Mouse (Mus musculus) spleen, adult 12 weeks (tissue): ENCODE results near the gene Olfr1132.
"Not testable (repeated sequence)": the region's sequence is repeated elsewhere in the genome, so short reads cannot be mapped to it uniquely, and the experiment has no call there.

Experiments used
- DNase-seq: peaks from one replicate; pipeline ENCODE4 v3.0.0; 2022; ENCODE audit warnings: low spot score

The Olfr1132 gene

GRCm38 (mm10) chr2:87637435-87637834, at the start of gene Olfr1132:
Gene Olfr1132 (minus strand): TSS chr2:87637535.
- DNase-seq: no peak

- no peak for DNase-seq
Measured at GRCm38 (mm10) chr2:87673564-87673963, 36.2 kb upstream of the Olfr1132 start, which contains the start of gene Olfr1135. Gene Olfr1135 (minus strand): TSS chr2:87673664.

GRCm38 (mm10) chr2:87658360-87658759, 21.0 kb upstream of the Olfr1132 start, which contains the start of gene Olfr1134:
Gene Olfr1134 (minus strand): TSS chr2:87658460.
- no peak for DNase-seq

GRCm38 (mm10) chr2:87647274-87647673, 9.9 kb upstream of the Olfr1132 start, which contains the start of gene Olfr1133:
Gene Olfr1133 (minus strand): TSS chr2:87647374.
- DNase-seq: no peak

- no peak for DNase-seq
Measured at GRCm38 (mm10) chr2:87642441-87642840, 5.1 kb upstream of the Olfr1132 start.

GRCm38 (mm10) chr2:87626804-87627203, 10.5 kb downstream of the Olfr1132 start, which contains the start of gene Olfr1131:
Gene Olfr1131 (plus strand): TSS chr2:87627104.
- DNase-seq: no peak

GRCm38 (mm10) chr2:87605912-87606311, 31.4 kb downstream of the Olfr1132 start, which contains the start of gene Olfr1130:
Gene Olfr1130 (plus strand): TSS chr2:87606212.
- DNase-seq: not testable (repeated sequence)
